Mouse (Mus musculus): ENCODE results near the gene Eef1akmt2.

GRCm38 (mm10) chr7:132894841-132895555 is 42.5 kb upstream of the Eef1akmt2 start:
- TF ChIP-seq POLR2A (IDR thresholded peaks at IDR 0.05; ENCODE audit: extremely low read depth, insufficient read depth, low read length): no peak
- TF ChIP-seq CTCF (IDR thresholded peaks at IDR 0.05; ENCODE audit: low read depth, low read length): no peak

Data from liver, adult 2 months (tissue).